Comparison of ENCODE assay signal across 13 mouse cellular contexts in genomic region chr6:106496303-106496702, GRCm38 (mm10).
"Had no signal": no experiment of that assay in that cellular context is flagged by ENCODE, and none has a peak within 500 bp of the region (broad histone marks: within the 10 kb centered on the region; RNA-seq: fewer than 3 reads in every experiment).

No protein-coding gene starts in this region.

- H3K4me2 ChIP-seq: intestine, embryonic 15.5 days; limb, embryonic 13.5 days; midbrain, embryonic 12.5 days; neural tube, embryonic 13.5 days had no signal

- DNase-seq: kidney, adult 9 months; kidney, postnatal 36 days; left cerebral cortex, postnatal 4 days; lung, adult 18-20 months; retina, postnatal 1 day; right cerebral cortex, postnatal 25 days; thymus, postnatal 4 days had no signal

- H3K9me3 ChIP-seq: intestine, embryonic 15.5 days; limb, embryonic 13.5 days; midbrain, embryonic 12.5 days; neural tube, embryonic 13.5 days had no signal

- H3K4me3 ChIP-seq: intestine, embryonic 15.5 days; limb, embryonic 13.5 days; midbrain, embryonic 12.5 days; neural tube, embryonic 13.5 days had no signal

- ATAC-seq: intestine, embryonic 15.5 days; midbrain, embryonic 16.5 days had no signal

- H3K27ac ChIP-seq: intestine, embryonic 15.5 days; limb, embryonic 13.5 days; liver, embryonic 14.5 days; midbrain, embryonic 12.5 days; neural tube, embryonic 13.5 days had no signal

- H3K4me1 ChIP-seq: intestine, embryonic 15.5 days; limb, embryonic 13.5 days; midbrain, embryonic 12.5 days; neural tube, embryonic 13.5 days had no signal

- H3K27me3 ChIP-seq: intestine, embryonic 15.5 days; limb, embryonic 13.5 days; midbrain, embryonic 12.5 days; neural tube, embryonic 13.5 days had no signal

- H3K9ac ChIP-seq: intestine, embryonic 15.5 days; limb, embryonic 13.5 days; liver, embryonic 14.5 days; midbrain, embryonic 12.5 days; neural tube, embryonic 13.5 days had no signal

- H3K36me3 ChIP-seq: intestine, embryonic 15.5 days; limb, embryonic 13.5 days; midbrain, embryonic 12.5 days; neural tube, embryonic 13.5 days had no signal
